Mouse (Mus musculus): ENCODE data around the gene Vps72.
"Not testable (repeated sequence)": the region's sequence is repeated elsewhere in the genome, so short reads cannot be mapped to it uniquely, and the experiment has no call there.

GRCm38 (mm10) chr3:95132389-95132788, 21.6 kb downstream of the Vps72 start:
- TF ChIP-seq CTCF (conservative IDR thresholded peaks at IDR 0.05; ENCODE audit: low read length): peak; percentile 37
- not testable (repeated sequence) for TF ChIP-seq POU5F1, NANOG (IDR thresholded peaks at IDR 0.05; ENCODE audit: borderline replicate concordance, low read length)

All from E14TG2a.4 (cell line).